Mouse (Mus musculus): ENCODE results near the gene Pgap1.
A peak's percentile ranks its signal among the peaks of the same experiment; 100 is the strongest.

Gene Pgap1

GRCm38 (mm10) chr1:54520062-54520577 lies 37.4 kb downstream of the Pgap1 start:
- DNase-seq = no peak

- no peak for DNase-seq
Observed at GRCm38 (mm10) chr1:54513836-54514235, 43.6 kb downstream of the Pgap1 start.

GRCm38 (mm10) chr1:54498496-54498895 lies 59.0 kb downstream of the Pgap1 start:
- no peak for DNase-seq

- no peak for DNase-seq
Observed at GRCm38 (mm10) chr1:54496254-54496653, 61.2 kb downstream of the Pgap1 start.

- no peak for DNase-seq
Observed at GRCm38 (mm10) chr1:54493496-54493895, 64.0 kb downstream of the Pgap1 start.

GRCm38 (mm10) chr1:54492435-54492841 lies 65.0 kb downstream of the Pgap1 start:
- DNase-seq = no peak

GRCm38 (mm10) chr1:54484744-54485420 lies 72.6 kb downstream of the Pgap1 start:
- no peak for DNase-seq

GRCm38 (mm10) chr1:54480491-54480890 lies 77.0 kb downstream of the Pgap1 start:
- DNase-seq = no peak

GRCm38 (mm10) chr1:54468662-54469061 lies 88.8 kb downstream of the Pgap1 start:
- no peak for DNase-seq

GRCm38 (mm10) chr1:54467366-54467765 lies 90.1 kb downstream of the Pgap1 start:
- DNase-seq = no peak

GRCm38 (mm10) chr1:54452116-54452515 lies 105.4 kb downstream of the Pgap1 start:
- DNase-seq = no peak

GRCm38 (mm10) chr1:54448833-54449232 lies 108.7 kb downstream of the Pgap1 start:
- no peak for DNase-seq

GRCm38 (mm10) chr1:54443641-54444040 lies 113.8 kb downstream of the Pgap1 start:
- DNase-seq = no peak

GRCm38 (mm10) chr1:54439080-54439476 lies 118.4 kb downstream of the Pgap1 start:
- DNase-seq = no peak

GRCm38 (mm10) chr1:54438340-54439079 lies 119.0 kb downstream of the Pgap1 start, which contains the start of gene Gtf3c3:
Gtf3c3 (minus strand) TSS chr1:54438971.
- peak; percentile 87 for DNase-seq
